Mouse (Mus musculus): Measurements from ENCODE around the gene Ubxn1.

The Ubxn1 gene

GRCm38 (mm10) chr19:8897865-8898495 lies 26.7 kb downstream of the Ubxn1 start, which contains the start of gene Ganab:
Gene Ganab (plus strand): TSS chr19:8898071.
- in situ Hi-C loops (cut with MboI, MseI), result loop anchor here (5.0 kb wide), 1 partner anchor 44 kb away; the partner anchor contains the start of gene Mta2

DNA sequence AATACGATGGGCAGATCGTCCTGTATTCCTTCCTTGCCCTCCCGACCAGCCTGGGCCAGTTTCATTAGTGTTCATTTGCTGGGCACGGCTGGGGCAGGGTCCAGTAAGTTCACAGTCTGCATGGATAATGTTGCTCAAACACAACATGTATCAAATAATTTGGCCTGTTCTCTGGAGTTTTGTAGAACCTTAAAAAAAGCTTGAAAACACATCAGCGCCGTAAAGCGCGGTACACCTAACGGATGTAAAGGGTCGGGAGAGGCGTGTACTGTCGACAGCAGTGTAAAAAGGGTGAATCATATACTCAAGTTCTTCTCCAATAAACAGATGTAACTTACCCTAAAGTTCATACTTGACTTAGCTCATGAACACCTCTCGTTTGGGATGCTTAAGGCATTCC lies 27.3 kb downstream of the Ubxn1 start:
- in situ Hi-C loops (cut with MboI, MseI), result loop anchor here (5.0 kb wide), 1 partner anchor 44 kb away; the partner anchor contains the start of gene Mta2

DNA sequence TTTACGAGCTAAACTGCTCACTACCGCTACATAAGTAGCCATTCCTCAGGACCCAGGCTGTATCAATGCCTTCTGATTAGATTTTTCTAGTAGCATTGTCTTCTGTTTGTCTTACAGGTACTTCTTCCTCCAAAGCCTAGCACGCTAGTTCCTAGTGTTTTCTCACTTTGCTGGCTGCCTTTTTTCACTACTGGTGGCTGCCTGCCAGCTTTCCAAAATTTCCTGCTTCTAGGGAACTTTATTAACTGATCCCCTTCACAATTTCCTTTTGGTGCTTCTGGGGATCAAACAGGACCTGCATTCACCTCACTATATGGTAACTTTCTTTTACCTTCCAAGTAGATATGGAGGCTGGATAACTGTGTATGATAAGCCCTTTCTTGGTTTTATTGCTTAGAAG lies 27.8 kb downstream of the Ubxn1 start:
- in situ Hi-C loops (cut with MboI, MseI), result loop anchor here (5.0 kb wide), 1 partner anchor 43 kb away; the partner anchor contains the start of gene Mta2

DNA sequence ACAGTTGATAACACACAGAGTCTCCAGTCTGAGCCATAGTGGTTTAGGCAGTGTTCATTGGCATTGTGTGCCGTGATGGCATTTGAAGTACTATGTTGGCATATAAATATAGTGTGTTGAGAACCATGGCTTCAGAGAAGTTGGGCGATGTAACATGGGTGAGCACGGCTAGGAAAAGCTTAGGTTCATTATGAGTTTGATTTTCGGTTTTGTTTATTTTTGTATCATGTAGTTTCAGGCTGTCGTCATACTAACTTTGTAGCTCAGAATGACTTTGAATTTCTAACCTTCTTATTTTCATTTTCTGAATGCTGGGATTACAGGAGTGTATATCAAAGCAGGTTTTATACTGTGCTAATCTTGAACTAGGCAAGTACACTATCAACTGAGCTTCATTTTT lies 32.1 kb downstream of the Ubxn1 start:
- in situ Hi-C loops (cut with MboI, MseI), result loop anchor here (10.0 kb wide), 1 partner anchor 79 kb away; the partner anchor contains the start of genes AC129217.1 and Hnrnpul2

GRCm38 (mm10) chr19:8908531-8908930 lies 37.2 kb downstream of the Ubxn1 start:
- in situ Hi-C loops (cut with MboI, MseI), result loop anchor here (10.0 kb wide), 1 partner anchor 84 kb away; the partner anchor contains the start of genes AC129217.1 and Hnrnpul2

GRCm38 (mm10) chr19:8911810-8912209 lies 40.5 kb downstream of the Ubxn1 start:
- in situ Hi-C loops (cut with MboI, MseI), result loop anchor here (5.0 kb wide), 1 partner anchor 50 kb away; no protein-coding TSS in a partner anchor

DNA sequence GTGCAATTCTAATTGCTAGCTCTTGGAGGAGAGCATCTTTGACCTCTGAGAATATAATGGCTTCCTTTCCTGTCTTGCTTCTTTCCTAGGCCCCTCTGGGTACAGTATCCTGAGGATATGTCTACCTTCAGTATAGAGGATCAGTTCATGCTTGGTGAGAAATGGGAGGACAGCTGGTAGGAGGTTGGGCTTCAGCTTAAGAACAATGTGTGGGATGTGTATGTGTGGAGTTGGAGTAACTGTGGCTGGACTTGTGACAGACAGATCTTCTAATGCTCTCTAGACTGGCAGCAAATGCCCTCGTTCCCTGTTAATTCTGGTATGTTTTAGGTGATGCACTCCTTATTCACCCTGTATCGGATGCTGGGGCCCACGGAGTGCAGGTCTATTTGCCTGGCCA lies 42.9 kb downstream of the Ubxn1 start:
- in situ Hi-C loops (cut with MboI, MseI), result loop anchor here (5.0 kb wide), 1 partner anchor 48 kb away; no protein-coding TSS in a partner anchor

GRCm38 (mm10) chr19:8919000-8919399 lies 47.7 kb downstream of the Ubxn1 start:
- in situ Hi-C loops (cut with MboI, MseI), result no loop called here

- in situ Hi-C loops (cut with MboI, MseI), result no loop called here
Measured at GRCm38 (mm10) chr19:8919684-8920072, 48.4 kb downstream of the Ubxn1 start.

DNA sequence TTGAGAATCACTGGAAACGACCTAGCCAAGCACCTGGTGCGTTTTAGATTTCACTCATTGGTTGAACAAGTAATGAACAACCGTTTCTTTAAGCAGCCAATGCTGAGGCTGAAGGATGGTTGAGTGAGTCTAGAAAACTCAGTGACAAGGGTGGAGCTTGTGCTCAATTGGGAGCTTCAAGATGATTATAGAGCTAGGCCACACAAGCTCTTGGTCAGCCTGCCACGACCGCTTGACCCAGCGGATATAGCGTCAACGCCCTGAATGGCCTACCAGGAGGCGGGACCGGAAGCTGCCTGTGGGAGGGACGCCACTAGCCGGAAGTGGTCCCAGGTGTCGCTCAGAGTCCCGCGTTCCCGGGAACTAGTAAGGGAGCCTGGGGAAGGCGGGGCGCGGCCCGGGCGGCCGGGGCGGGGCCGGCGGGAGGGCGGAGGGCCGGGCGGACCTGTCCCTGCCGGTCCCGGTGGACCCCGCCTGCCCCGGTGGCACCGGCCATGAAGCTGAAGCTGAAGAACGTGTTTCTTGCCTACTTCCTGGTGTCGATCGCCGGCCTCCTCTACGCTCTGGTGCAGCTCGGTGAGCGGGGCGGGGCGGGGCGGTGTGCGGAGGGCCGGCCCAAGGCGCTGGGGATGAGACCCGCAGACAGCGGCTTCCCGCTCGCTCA lies 48.9 kb downstream of the Ubxn1 start, which contains the start of gene B3gat3:
Gene B3gat3 (plus strand): TSS at position 302 of the 664 bp plus-strand sequence.
- in situ Hi-C loops (cut with MboI, MseI), result no loop called here

DNA sequence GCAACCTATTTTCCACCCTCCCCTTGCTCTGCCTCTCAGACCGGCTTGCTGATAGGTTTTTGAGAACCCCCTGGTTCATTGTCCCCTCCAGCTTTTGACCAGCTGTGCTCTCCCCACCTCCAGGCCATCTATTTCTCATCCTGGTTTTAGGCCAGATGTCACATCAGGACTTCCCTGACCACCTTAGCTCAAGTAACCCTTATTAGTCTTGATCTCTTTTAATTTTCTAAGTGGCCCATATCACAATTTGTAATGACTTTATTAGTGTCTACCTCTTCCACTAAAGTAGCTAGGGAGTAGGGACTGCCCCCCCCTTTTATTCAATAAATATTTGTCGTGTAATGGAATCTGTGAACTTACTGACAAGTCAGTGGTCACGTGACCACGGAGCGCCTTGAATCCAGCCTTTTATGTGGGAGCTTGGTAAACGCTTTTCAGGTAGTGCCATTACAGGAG lies 49.6 kb downstream of the Ubxn1 start:
- in situ Hi-C loops (cut with MboI, MseI), result no loop called here

GRCm38 (mm10) chr19:8921741-8922140 lies 50.4 kb downstream of the Ubxn1 start:
- in situ Hi-C loops (cut with MboI, MseI), result no loop called here
